ENCODE assay signal across 29 mouse cellular contexts in the genomic region with DNA sequence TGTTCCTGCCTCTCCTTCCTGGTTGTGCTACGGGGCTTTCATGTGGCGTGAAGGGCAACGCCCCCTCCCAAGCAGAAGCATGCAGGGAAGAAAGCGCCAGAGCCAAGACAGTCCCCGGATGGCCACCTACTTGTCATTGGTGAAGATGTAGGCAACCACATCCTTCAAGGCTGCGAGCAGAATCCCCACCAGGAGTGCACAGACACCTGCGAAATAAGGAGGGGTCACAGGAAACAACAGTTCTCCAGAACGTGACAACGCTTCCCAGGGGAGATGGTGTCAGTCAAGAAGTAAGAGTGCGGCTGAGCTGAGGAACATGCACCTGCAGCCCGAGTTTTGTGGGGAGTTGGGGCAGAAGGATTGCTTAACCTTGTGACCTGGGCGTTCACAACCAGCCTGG. TPM values are rescaled to one million over a fixed set of nuclear protein-coding genes. Genes with fewer than 3 reads are reported as not detected.
DNase-seq lines count a peak whose midpoint lies in the region; ATAC-seq and TF ChIP-seq lines count a peak whose summit lies in the region.
"Had no signal": no experiment of that assay in that cellular context is flagged by ENCODE, and none has a peak within 500 bp of the region (broad histone marks: within the 10 kb centered on the region; RNA-seq: fewer than 3 reads in every experiment).

No protein-coding gene starts in this region.

- peak overlapping the region; percentile 45 for H3K27ac ChIP-seq in testis, adult 2 months (ENCODE audit: control insufficient read depth, insufficient read depth, low read depth, low read length)
- peak overlapping the region; percentile 88 for H3K27ac ChIP-seq in thymus, adult 2 months (ENCODE audit: control insufficient read depth, insufficient read depth, low read length)
- H3K27ac ChIP-seq in heart, embryonic 12.5 days (ENCODE audit: poor library complexity, severe bottlenecking): no peak overlapping the region
- no peak overlapping the region for H3K27ac ChIP-seq in intestine, embryonic 15.5 days
- H3K27ac ChIP-seq: embryonic facial prominence, embryonic 13.5 days; forebrain, embryonic 13.5 days; heart, embryonic 10.5 days; hindbrain, embryonic 10.5 days; hindbrain, postnatal 0 days; left cerebral cortex, adult 2 months; limb, embryonic 15.5 days; liver, embryonic 15.5 days; macrophage had no signal

- H3K27me3 ChIP-seq in testis, adult 2 months (ENCODE audit: control insufficient read depth, insufficient read depth, low read length): no peaks in the 10 kb centered on the region
- no peaks in the 10 kb centered on the region for H3K27me3 ChIP-seq in thymus, adult 2 months (ENCODE audit: control insufficient read depth, insufficient read depth, low read length)
- no peaks in the 10 kb centered on the region for H3K27me3 ChIP-seq in heart, embryonic 12.5 days (replicated peaks)
- no peaks in the 10 kb centered on the region for H3K27me3 ChIP-seq in intestine, embryonic 15.5 days (replicated peaks)
- H3K27me3 ChIP-seq: embryonic facial prominence, embryonic 13.5 days; forebrain, embryonic 13.5 days; limb, embryonic 15.5 days; liver, embryonic 15.5 days had no signal

- 5% methylated on average over 12 of the region's 12 CpGs for whole genome bisulfite sequencing in thymus, adult 2 months
- 72% methylated on average over 12 of the region's 12 CpGs for WGBS in heart, embryonic 12.5 days
- 61% methylated on average over 12 of the region's 12 CpGs for WGBS in intestine, embryonic 15.5 days

- ATAC-seq in heart, embryonic 12.5 days (ENCODE audit: insufficient number of reproducible peaks, low FRiP score): no peak
- ATAC-seq in intestine, embryonic 15.5 days: no peak
- ATAC-seq: forebrain, embryonic 13.5 days; hindbrain, postnatal 0 days; midbrain, embryonic 16.5 days had no signal

- TF ChIP-seq CTCF in testis, adult 2 months (IDR thresholded peaks at IDR 0.05; ENCODE audit: control insufficient read depth, insufficient read depth, insufficient replicate concordance, low read depth, low read length): no peak
- TF ChIP-seq CTCF in thymus, adult 2 months (IDR thresholded peaks at IDR 0.05; ENCODE audit: borderline replicate concordance, control insufficient read depth, extremely low read depth, insufficient read depth, low read length, poor library complexity): no peak

- peaks cover 2% of the 10 kb centered on the region for H3K36me3 ChIP-seq in testis, adult 2 months (ENCODE audit: control insufficient read depth, insufficient read depth, low read length)
- H3K36me3 ChIP-seq in thymus, adult 2 months (ENCODE audit: control insufficient read depth, insufficient read depth, low read length): no peaks in the 10 kb centered on the region
- no peaks in the 10 kb centered on the region for H3K36me3 ChIP-seq in heart, embryonic 12.5 days
- H3K36me3 ChIP-seq in intestine, embryonic 15.5 days: no peaks in the 10 kb centered on the region
- H3K36me3 ChIP-seq: embryonic facial prominence, embryonic 13.5 days; heart, embryonic 10.5 days; hindbrain, embryonic 10.5 days; limb, embryonic 15.5 days; liver, embryonic 15.5 days had no signal

- no peak for DNase-seq in testis, postnatal 14 days (ENCODE audit: low spot score)
- peak; percentile 25 for DNase-seq in induced T-regulatory cell, adult 2 months (ENCODE audit: low read depth)
- peak; percentile 70 for DNase-seq in thymus, adult 2 months
- DNase-seq in thymus, postnatal 4 days: peak; percentile 71
- no peak for DNase-seq in frontal cortex, postnatal 25 days (ENCODE audit: low spot score in 2 of 2)
- DNase-seq: adrenal gland, postnatal 36 days; cerebellum, adult 18-20 months; cerebellum, postnatal 14 days; gastrocnemius, postnatal 10 days; kidney, adult 11 months; kidney, postnatal 4 days; layer of hippocampus, adult 9-11 months; right cerebral cortex, adult 18-20 months had no signal

- H3K4me3 ChIP-seq in testis, adult 2 months (ENCODE audit: control insufficient read depth, low read depth, low read length): no peak overlapping the region
- H3K4me3 ChIP-seq in thymus, adult 2 months (ENCODE audit: control insufficient read depth, insufficient read depth, low read length): peak overlapping the region; percentile 3; the same call in 1 of the 2 replicates
- H3K4me3 ChIP-seq in heart, embryonic 12.5 days: no peak overlapping the region
- no peak overlapping the region for H3K4me3 ChIP-seq in intestine, embryonic 15.5 days (replicated peaks)
- H3K4me3 ChIP-seq: embryonic facial prominence, embryonic 13.5 days; forebrain, embryonic 13.5 days; heart, embryonic 10.5 days; hindbrain, embryonic 10.5 days; left cerebral cortex, adult 2 months; limb, embryonic 15.5 days; liver, embryonic 15.5 days; myocyte had no signal

- H3K9ac ChIP-seq in heart, embryonic 12.5 days: no peak overlapping the region
- H3K9ac ChIP-seq in intestine, embryonic 15.5 days: no peak overlapping the region
- H3K9ac ChIP-seq: embryonic facial prominence, embryonic 13.5 days; forebrain, embryonic 13.5 days; limb, embryonic 15.5 days; liver, embryonic 15.5 days had no signal

- no peak overlapping the region for H3K4me2 ChIP-seq in heart, embryonic 12.5 days
- H3K4me2 ChIP-seq in intestine, embryonic 15.5 days (replicated peaks): no peak overlapping the region
- H3K4me2 ChIP-seq: embryonic facial prominence, embryonic 13.5 days; forebrain, embryonic 13.5 days; limb, embryonic 15.5 days had no signal

- TF ChIP-seq POLR2A in testis, adult 2 months (IDR thresholded peaks at IDR 0.05; ENCODE audit: control insufficient read depth, low read depth, low read length): no peak
- no peak for TF ChIP-seq POLR2A in thymus, adult 2 months (IDR thresholded peaks at IDR 0.05; ENCODE audit: control insufficient read depth, extremely low read depth, insufficient read depth, low read length, poor library complexity)

- H3K9me3 ChIP-seq in heart, embryonic 12.5 days (replicated peaks): peaks cover 9% of the 10 kb centered on the region
- no peaks in the 10 kb centered on the region for H3K9me3 ChIP-seq in intestine, embryonic 15.5 days
- H3K9me3 ChIP-seq: forebrain, embryonic 13.5 days; heart, embryonic 10.5 days; liver, embryonic 15.5 days had no signal

- H3K4me1 ChIP-seq in testis, adult 2 months (ENCODE audit: control insufficient read depth, insufficient read depth, low read length): peaks cover 4% of the 10 kb centered on the region; the same call in 1 of the 2 replicates
- H3K4me1 ChIP-seq in thymus, adult 2 months (replicated peaks; ENCODE audit: control insufficient read depth, insufficient read depth, low read length): peaks cover 29% of the 10 kb centered on the region
- H3K4me1 ChIP-seq in heart, embryonic 12.5 days (replicated peaks): peaks cover 10% of the 10 kb centered on the region
- H3K4me1 ChIP-seq in intestine, embryonic 15.5 days (replicated peaks): no peaks in the 10 kb centered on the region
- H3K4me1 ChIP-seq: embryonic facial prominence, embryonic 13.5 days; forebrain, embryonic 13.5 days; limb, embryonic 15.5 days had no signal

RNA-seq across cellular contexts. Expression of a gene that starts 32.8 kb away (rescaled TPM):
- polyA plus RNA-seq in testis, adult 2 months (2012; rRNA removed): 69.1 and 87.1 TPM in 2 replicates
- polyA plus RNA-seq in thymus, adult 2 months (2012; rRNA removed): 0.51 and 0.67 TPM in 2 replicates
- polyA plus RNA-seq in heart, embryonic 12.5 days (2016; fragmentation: Nextera tagmentation; extraction: Ambion mirVana): not detected in 2 replicates
- not detected in 2 replicates for polyA plus RNA-seq in intestine, embryonic 15.5 days (2015; fragmentation: Nextera tagmentation; extraction: Ambion mirVana)
- polyA plus RNA-seq: embryonic facial prominence, embryonic 13.5 days; forebrain, embryonic 13.5 days; heart, embryonic 10.5 days; hindbrain, embryonic 10.5 days; limb, embryonic 15.5 days; macrophage; midbrain, embryonic 16.5 days; neural tube, embryonic 14.5 days; stomach, embryonic 16.5 days had no signal

RNA-seq across cellular contexts. Expression of a gene that starts 42.6 kb away (rescaled TPM):
- polyA plus RNA-seq in testis, adult 2 months (2012; rRNA removed): 18.3 and 21.3 TPM in 2 replicates
- polyA plus RNA-seq in thymus, adult 2 months (2012; rRNA removed): 89.9 and 92.7 TPM in 2 replicates
- 32.0 and 33.1 TPM in 2 replicates for polyA plus RNA-seq in heart, embryonic 12.5 days (2016; fragmentation: Nextera tagmentation; extraction: Ambion mirVana)
- polyA plus RNA-seq in intestine, embryonic 15.5 days (2015; fragmentation: Nextera tagmentation; extraction: Ambion mirVana): 50.5 and 51.6 TPM in 2 replicates

Comparison
In these comparisons a context has a peak if more than half of its experiments do, and no peak if none do; other contexts are left out.
1. H3K27ac ChIP-seq: peak in testis, adult 2 months (single experiment) and thymus, adult 2 months (single experiment); none in heart, embryonic 12.5 days (single experiment) and intestine, embryonic 15.5 days (single experiment).
2. DNase-seq: peak in induced T-regulatory cell, adult 2 months (single experiment), thymus, adult 2 months (single experiment) and thymus, postnatal 4 days (single experiment); none in testis, postnatal 14 days (single experiment) and frontal cortex, postnatal 25 days (0 of 2).
3. RNA of a gene that starts 32.8 kb away (polyA plus RNA-seq): 69.1 to 87.1 TPM in testis, adult 2 months; 0.51 to 0.67 TPM in thymus, adult 2 months, not detected in heart, embryonic 12.5 days and not detected in intestine, embryonic 15.5 days; every median in the first group is over 10 times any median in the second.